Mouse (Mus musculus): ENCODE measurements around the gene Ugp2.

- TF ChIP-seq POLR2A (IDR thresholded peaks at IDR 0.05; ENCODE audit: low read depth, low read length) = no peak
- no peak for TF ChIP-seq CTCF (IDR thresholded peaks at IDR 0.05; ENCODE audit: borderline replicate concordance, insufficient read depth, low read length)
Measured at GRCm38 (mm10) chr11:21414911-21415381, 43.9 kb upstream of the Ugp2 start.

All from embryonic fibroblast, embryonic 13.5 days (primary cell).